In genomic region chr16:52038283-52038682, GRCm38 (mm10) we compare ENCODE assay signal across 1 mouse cellular context.
TF ChIP-seq lines count a peak whose summit lies in the region.

No protein-coding gene starts in this region.

TF ChIP-seq in CH12.LX, 34 proteins besides CTCF, POLR2A, EP300 and RAD21 (continued from another document):
- TF ChIP-seq MAX (IDR thresholded peaks at IDR 0.05; ENCODE audit: low read length) (no peak), BHLHE40 (IDR thresholded peaks at IDR 0.05; ENCODE audit: low read depth, low read length) (peak; percentile 84)
